Mouse (Mus musculus) right cerebral cortex, postnatal 4 days (tissue): ENCODE data around the gene Pet100.

Source experiments
- DNase-seq: peaks from one replicate; pipeline ENCODE4 v3.0.0-alpha.2; 2022

Pet100 gene

GRCm38 (mm10) chr8:3626971-3627370, 5.6 kb downstream of the Pet100 start:
- no peak for DNase-seq

GRCm38 (mm10) chr8:3628014-3628413, 6.7 kb downstream of the Pet100 start:
- DNase-seq: no peak

GRCm38 (mm10) chr8:3630647-3631477, 9.5 kb downstream of the Pet100 start, which contains the start of gene Stxbp2:
TSS of gene Stxbp2 (plus strand) at chr8:3630955.
- DNase-seq: peak; percentile 70

GRCm38 (mm10) chr8:3631478-3631875, 10.1 kb downstream of the Pet100 start:
- no peak for DNase-seq

GRCm38 (mm10) chr8:3645804-3646203, 24.5 kb downstream of the Pet100 start:
- peak; percentile 22 for DNase-seq

- no peak for DNase-seq
Measured at GRCm38 (mm10) chr8:3646824-3647531, 25.6 kb downstream of the Pet100 start.

GRCm38 (mm10) chr8:3647561-3647960, 26.2 kb downstream of the Pet100 start:
- no peak for DNase-seq

GRCm38 (mm10) chr8:3648268-3648667, 26.9 kb downstream of the Pet100 start:
- no peak for DNase-seq

- DNase-seq: no peak
Measured at GRCm38 (mm10) chr8:3648990-3649389, 27.6 kb downstream of the Pet100 start.

- no peak for DNase-seq
Measured at GRCm38 (mm10) chr8:3652845-3653244, 31.5 kb downstream of the Pet100 start.

GRCm38 (mm10) chr8:3654726-3655508, 33.6 kb downstream of the Pet100 start:
- DNase-seq: no peak

GRCm38 (mm10) chr8:3655526-3655925, 34.2 kb downstream of the Pet100 start, which contains the start of gene Retn:
TSS of gene Retn (plus strand) at chr8:3655770.
- no peak for DNase-seq

- DNase-seq: peak; percentile 26
Measured at GRCm38 (mm10) chr8:3656725-3657381, 35.5 kb downstream of the Pet100 start.

- no peak for DNase-seq
Measured at GRCm38 (mm10) chr8:3660889-3661288, 39.5 kb downstream of the Pet100 start.

GRCm38 (mm10) chr8:3664405-3664804, 43.1 kb downstream of the Pet100 start:
- no peak for DNase-seq

GRCm38 (mm10) chr8:3665507-3665906, 44.2 kb downstream of the Pet100 start, which contains the start of gene Mcemp1:
TSS of gene Mcemp1 (plus strand) at chr8:3665754.
- DNase-seq: no peak

GRCm38 (mm10) chr8:3670388-3670787, 49.0 kb downstream of the Pet100 start:
- DNase-seq: no peak

- peak; percentile 92 for DNase-seq
Measured at GRCm38 (mm10) chr8:3671980-3672491, 50.7 kb downstream of the Pet100 start, which contains the start of gene Fcor. TSS of gene Fcor (minus strand) at chr8:3672362.

GRCm38 (mm10) chr8:3674671-3675070, 53.3 kb downstream of the Pet100 start:
- no peak for DNase-seq
